Mouse (Mus musculus) bone marrow, adult 2 months (tissue): Measurements from ENCODE around the gene Triap1. TPM values are rescaled to one million over a fixed set of nuclear protein-coding genes. Genes with fewer than 3 reads are reported as not detected.

ENCODE experiments used
- H3K27ac ChIP-seq: fragments of 200-500 bp; 2 replicates; pipeline ENCODE4 v1.5.1; 2012; ENCODE audit warnings: low read depth, mild to moderate bottlenecking, control low read depth, inconsistent platforms, low read length; ENCODE audit not compliant: control insufficient read depth, poor library complexity, insufficient read depth
- H3K4me1 ChIP-seq: fragments of 200-500 bp; 2 replicates; pipeline ENCODE4 v1.6.1; 2011; ENCODE audit warnings: low read length; ENCODE audit not compliant: control insufficient read depth, insufficient read depth
- H3K4me3 ChIP-seq: fragments of 200-500 bp; replicated peaks from 2 replicates; pipeline ENCODE3; 2011; ENCODE audit warnings: mild to moderate bottlenecking, low read depth, low read length, control low read depth; ENCODE audit not compliant: control insufficient read depth
- CTCF ChIP-seq: fragments of 200-500 bp; IDR thresholded peaks from 2 replicates; pipeline ENCODE4 v1.5.1; 2011; ENCODE audit warnings: low read length, control low read depth; ENCODE audit not compliant: control insufficient read depth, insufficient read depth
- POLR2A ChIP-seq: fragments of 200-500 bp; IDR thresholded peaks from 2 replicates; pipeline ENCODE4 v1.6.1; 2011; ENCODE audit warnings: low read depth, mild to moderate bottlenecking, control low read depth, low read length, borderline replicate concordance; ENCODE audit not compliant: control insufficient read depth
- WGBS: fragments of 180-500 bp; shearing (Covaris S2); methylation state at CpG from one replicate; pipeline ENCODE4 v1.1.7; 2018; 5-methylcytosine and 5-hydroxymethylcytosine counted together
- polyA plus RNA-seq: library from polyadenylated mRNA; stranded (reverse); fragments of >200 nt; gene quantifications from 2 replicates; pipeline ENCODE4 v1.2.4, GENCODE M21; 2011; ENCODE audit warnings: low replicate concordance; ENCODE audit not compliant: missing spikeins, insufficient read depth, insufficient read length

Triap1 gene
- polyA plus RNA-seq, 1 experiment: 18.3 TPM

GRCm38 (mm10) chr5:115327610-115328548 is 13.1 kb upstream of the Triap1 start:
- Histone ChIP-seq H3K27ac (peak overlapping the region; percentile 63), H3K4me1 (no peaks in the 10 kb centered on the region), H3K4me3 (peak overlapping the region; percentile 92)
- WGBS: 2% methylated on average over 55 of the region's 55 CpGs
- no peak for TF ChIP-seq CTCF
- TF ChIP-seq POLR2A: no peak

GRCm38 (mm10) chr5:115330955-115331354 is 10.1 kb upstream of the Triap1 start:
- H3K27ac ChIP-seq: no peak overlapping the region
- 90% methylated on average over 9 of the region's 9 CpGs for WGBS

GRCm38 (mm10) chr5:115333626-115334025 is 7.4 kb upstream of the Triap1 start:
- WGBS: 27% methylated on average over 3 of the region's 3 CpGs
- H3K27ac ChIP-seq: peak overlapping the region; percentile 57
- peaks cover 1% of the 10 kb centered on the region; the same call in 1 of the 2 replicates for H3K4me1 ChIP-seq
- no peak overlapping the region for H3K4me3 ChIP-seq
- TF ChIP-seq POLR2A: no peak
- no peak for TF ChIP-seq CTCF

More at GRCm38 (mm10) chr5:115330955-115331354, 10.1 kb upstream of the Triap1 start:
- H3K4me3 ChIP-seq: no peak overlapping the region
- peaks cover 1% of the 10 kb centered on the region; the same call in 1 of the 2 replicates for H3K4me1 ChIP-seq
- TF ChIP-seq CTCF (no peak), POLR2A (no peak)

DNA sequence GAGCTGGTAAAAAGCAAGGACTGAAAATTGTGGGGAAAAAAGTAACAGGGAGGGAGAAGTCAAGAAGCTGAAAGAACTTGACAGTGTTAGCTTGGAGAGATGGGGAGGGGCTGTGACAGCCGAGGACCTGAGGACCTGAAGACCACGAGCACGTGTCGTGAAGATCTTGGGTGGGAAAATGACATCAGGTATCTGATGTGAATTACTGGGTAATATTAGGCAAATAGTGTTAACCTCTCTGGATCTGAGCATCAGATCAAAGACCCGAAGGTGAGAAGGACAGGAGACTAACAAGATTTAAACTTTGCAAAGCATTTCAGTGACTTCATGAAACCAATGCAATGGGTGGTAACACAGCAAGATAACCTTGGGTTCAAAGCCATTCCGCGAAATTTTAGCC is 1.0 kb upstream of the Triap1 start:
- TF ChIP-seq CTCF: no peak
- no peak for TF ChIP-seq POLR2A
- no peak overlapping the region for H3K27ac ChIP-seq
- peak overlapping the region; percentile 38 for H3K4me3 ChIP-seq
- peaks cover 2% of the 10 kb centered on the region for H3K4me1 ChIP-seq
- 23% methylated on average over 7 of the region's 7 CpGs for WGBS

- H3K4me1 ChIP-seq: peaks cover 2% of the 10 kb centered on the region
- H3K4me3 ChIP-seq: peak overlapping the region; percentile 99
- 7% methylated on average over 36 of the region's 36 CpGs for WGBS
- TF ChIP-seq CTCF: no peak
- peak overlapping the region; percentile 89 for H3K27ac ChIP-seq
Measured at GRCm38 (mm10) chr5:115341314-115342165, 515 bp downstream of the Triap1 start.

DNA sequence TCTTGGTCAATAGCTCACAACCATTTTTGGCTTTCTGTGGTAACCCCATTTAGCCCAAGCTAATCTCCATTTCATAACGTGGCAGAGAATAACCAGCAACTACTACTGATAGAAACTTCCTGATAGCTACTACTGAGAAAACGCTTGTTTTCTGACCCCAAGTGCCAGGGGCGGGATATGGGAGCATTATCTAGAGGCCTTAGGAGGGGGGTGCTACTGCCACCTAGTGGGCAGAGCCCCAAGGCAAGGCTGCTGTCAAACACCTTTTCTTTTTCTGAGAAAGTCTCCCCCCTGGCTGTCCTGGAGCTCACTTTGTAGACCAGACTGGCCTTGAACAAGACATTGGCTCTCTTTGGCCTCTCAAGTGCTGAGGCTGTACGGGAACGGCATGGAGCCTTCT is 6.5 kb downstream of the Triap1 start:
- Histone ChIP-seq H3K4me1 (0 out of 2 replicates have a peak, but pooled peaks cover 2% of the 10 kb centered on the region), H3K4me3 (peak overlapping the region; percentile 49), H3K27ac (0 out of 2 replicates have a peak overlapping the region, but pooled peaks have one; percentile 30)
- 1% methylated on average over 5 of the region's 5 CpGs for WGBS
- TF ChIP-seq CTCF (peak; percentile 90), POLR2A (no peak)

DNA sequence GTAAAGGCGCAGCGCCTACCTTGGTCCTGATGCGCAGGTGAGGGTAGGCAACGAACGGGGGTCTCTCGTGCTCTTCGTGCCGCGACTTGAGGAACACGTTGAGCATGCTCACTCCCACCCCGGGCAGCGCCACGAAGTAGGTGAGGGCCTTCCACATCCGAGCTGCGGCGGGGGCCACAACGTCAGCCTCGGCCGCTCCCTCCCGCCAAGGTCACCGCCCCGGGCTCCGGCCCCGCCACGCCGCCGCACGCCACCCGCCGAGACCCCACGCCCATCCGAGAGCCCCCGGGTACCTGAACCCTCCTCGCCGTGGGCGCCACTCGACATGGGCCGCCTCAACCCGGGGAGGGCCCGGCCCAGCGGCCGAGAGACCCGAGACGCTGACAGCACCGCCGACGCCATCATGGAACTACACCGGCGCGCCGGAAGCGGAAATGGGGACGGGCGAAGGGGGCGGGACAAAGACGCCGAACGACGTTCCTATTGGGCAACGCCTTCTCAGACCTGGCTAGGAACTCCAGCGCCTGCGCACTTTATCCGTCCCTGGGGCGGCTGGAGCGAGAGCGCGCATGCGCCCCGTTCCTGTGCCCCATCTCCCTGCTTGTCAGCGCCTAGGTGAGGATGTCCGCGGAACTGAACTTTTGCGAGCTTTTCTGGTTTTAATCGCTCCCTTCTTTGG is 7.7 kb downstream of the Triap1 start, which contains the start of gene Cox6a1:
Gene Cox6a1 (minus strand): TSS at position 436 of the 679 bp plus-strand sequence.
- Histone ChIP-seq H3K27ac (peak within 1 kb of the TSS; percentile 55), H3K4me3 (peak within 1 kb of the TSS; percentile 100), H3K4me1 (0 out of 2 replicates have a peak, but pooled peaks cover 2% of the 10 kb centered on the region)
- under 1% methylated on average over 73 of the region's 74 CpGs for WGBS
- no peak for TF ChIP-seq CTCF
- peak; percentile 87; the same call in 1 of the 2 replicates for TF ChIP-seq POLR2A
